Mouse (Mus musculus): Measurements from ENCODE around the gene Cep70.
A peak's percentile ranks its signal among the peaks of the same experiment; 100 is the strongest.

Cep70 gene

GRCm38 (mm10) chr9:99243190-99243894, at the start of gene Cep70:
Cep70 (plus strand) TSS chr9:99243367.
- DNase-seq, result peak; percentile 96

- DNase-seq, result no peak
Measured at GRCm38 (mm10) chr9:99212643-99213042, 30.5 kb upstream of the Cep70 start.

- no peak for DNase-seq
Measured at GRCm38 (mm10) chr9:99216182-99216581, 27.0 kb upstream of the Cep70 start.

GRCm38 (mm10) chr9:99217999-99218719, 25.0 kb upstream of the Cep70 start:
- DNase-seq, result peak; percentile 48

- DNase-seq, result no peak
Measured at GRCm38 (mm10) chr9:99221636-99222035, 21.5 kb upstream of the Cep70 start.

- DNase-seq, result no peak
Measured at GRCm38 (mm10) chr9:99224583-99224982, 18.6 kb upstream of the Cep70 start.

- no peak for DNase-seq
Measured at GRCm38 (mm10) chr9:99229450-99229849, 13.7 kb upstream of the Cep70 start.

- DNase-seq, result no peak
Measured at GRCm38 (mm10) chr9:99237139-99237538, 6.0 kb upstream of the Cep70 start, which contains the start of gene Faiml. Faiml (minus strand) TSS chr9:99237239.

GRCm38 (mm10) chr9:99238276-99238675, 4.9 kb upstream of the Cep70 start:
- no peak for DNase-seq

GRCm38 (mm10) chr9:99239256-99239655, 3.9 kb upstream of the Cep70 start:
- no peak for DNase-seq

GRCm38 (mm10) chr9:99240571-99240970, 2.6 kb upstream of the Cep70 start:
- DNase-seq, result no peak

- peak; percentile 64 for DNase-seq
Measured at GRCm38 (mm10) chr9:99242035-99242434, 1.1 kb upstream of the Cep70 start.

GRCm38 (mm10) chr9:99242533-99243189, 506 bp upstream of the Cep70 start:
- no peak for DNase-seq

- DNase-seq, result no peak
Measured at GRCm38 (mm10) chr9:99243895-99244293, 727 bp downstream of the Cep70 start.

- no peak for DNase-seq
Measured at GRCm38 (mm10) chr9:99248304-99248703, 5.1 kb downstream of the Cep70 start.

- DNase-seq, result no peak
Measured at GRCm38 (mm10) chr9:99248906-99249305, 5.7 kb downstream of the Cep70 start.

- DNase-seq, result no peak
Measured at GRCm38 (mm10) chr9:99253861-99254260, 10.7 kb downstream of the Cep70 start.

GRCm38 (mm10) chr9:99256206-99256605, 13.0 kb downstream of the Cep70 start:
- no peak for DNase-seq

- DNase-seq, result no peak
Measured at GRCm38 (mm10) chr9:99256821-99257220, 13.7 kb downstream of the Cep70 start.

GRCm38 (mm10) chr9:99258891-99259290, 15.7 kb downstream of the Cep70 start:
- DNase-seq, result no peak

GRCm38 (mm10) chr9:99304296-99304695, 61.1 kb downstream of the Cep70 start:
- no peak for DNase-seq

- DNase-seq, result no peak
Measured at GRCm38 (mm10) chr9:99306226-99306625, 63.1 kb downstream of the Cep70 start.

- DNase-seq, result no peak
Measured at GRCm38 (mm10) chr9:99319343-99319951, 76.3 kb downstream of the Cep70 start.

Data from lung, postnatal 14 days (tissue).